Mouse (Mus musculus) neural tube, embryonic 13.5 days (tissue): ENCODE data around the gene Dcakd. TPM values are rescaled to one million over a fixed set of nuclear protein-coding genes. Genes with fewer than 3 reads are reported as not detected.

Experiments
- ATAC-seq: fragments of 200-750 bp; cut with Nextera tagmentation; 2 replicates; pipeline ENCODE4 v1.8.0; 2017; ENCODE audit warnings: low read depth, mild to moderate bottlenecking, moderate TSS enrichment, moderate library complexity
- H3K27ac ChIP-seq: fragments of 300-500 bp; sonication (generic); replicated peaks from 2 replicates; pipeline ENCODE4 v1.5.1; 2015; ENCODE audit warnings: moderate library complexity, mild to moderate bottlenecking, inconsistent platforms
- H3K27me3 ChIP-seq: fragments of 300-500 bp; sonication (generic); 2 replicates; pipeline ENCODE4 v1.6.1; 2015; ENCODE audit warnings: mild to moderate bottlenecking, inconsistent platforms
- H3K36me3 ChIP-seq: fragments of 300-500 bp; sonication (generic); 2 replicates; pipeline ENCODE4 v1.6.1; 2015; ENCODE audit warnings: mild to moderate bottlenecking, inconsistent platforms
- H3K4me1 ChIP-seq: fragments of 300-500 bp; sonication (generic); replicated peaks from 2 replicates; pipeline ENCODE4 v1.6.1; 2015; ENCODE audit warnings: inconsistent platforms
- H3K4me2 ChIP-seq: fragments of 300-500 bp; sonication (generic); 2 replicates; pipeline ENCODE4 v1.6.1; 2015; ENCODE audit warnings: inconsistent platforms, mild to moderate bottlenecking, moderate library complexity
- H3K4me3 ChIP-seq: fragments of 300-500 bp; sonication (generic); 2 replicates; pipeline ENCODE4 v1.5.1; 2015; ENCODE audit warnings: mild to moderate bottlenecking, inconsistent platforms
- H3K9ac ChIP-seq: fragments of 300-500 bp; sonication (generic); 2 replicates; pipeline ENCODE4 v1.6.1; 2015; ENCODE audit warnings: moderate library complexity, mild to moderate bottlenecking, inconsistent platforms
- H3K9me3 ChIP-seq: fragments of 300-500 bp; sonication (generic); 2 replicates; pipeline ENCODE4 v1.6.1; 2016; ENCODE audit warnings: inconsistent platforms
- WGBS: fragments of 180-500 bp; shearing (Covaris S2); methylation state at CpG from one replicate; pipeline ENCODE4 v1.1.7; 2015; 5-methylcytosine and 5-hydroxymethylcytosine counted together
- polyA plus RNA-seq: library from polyadenylated mRNA; unstranded; fragments of >200 nt; fragmentation: Nextera tagmentation; extraction: Ambion mirVana; gene quantifications from 2 replicates; pipeline ENCODE4 v1.2.1, GENCODE M21; 2015

The Dcakd gene
- polyA plus RNA-seq, 1 experiment from 2014 or later = 171 TPM

DNA sequence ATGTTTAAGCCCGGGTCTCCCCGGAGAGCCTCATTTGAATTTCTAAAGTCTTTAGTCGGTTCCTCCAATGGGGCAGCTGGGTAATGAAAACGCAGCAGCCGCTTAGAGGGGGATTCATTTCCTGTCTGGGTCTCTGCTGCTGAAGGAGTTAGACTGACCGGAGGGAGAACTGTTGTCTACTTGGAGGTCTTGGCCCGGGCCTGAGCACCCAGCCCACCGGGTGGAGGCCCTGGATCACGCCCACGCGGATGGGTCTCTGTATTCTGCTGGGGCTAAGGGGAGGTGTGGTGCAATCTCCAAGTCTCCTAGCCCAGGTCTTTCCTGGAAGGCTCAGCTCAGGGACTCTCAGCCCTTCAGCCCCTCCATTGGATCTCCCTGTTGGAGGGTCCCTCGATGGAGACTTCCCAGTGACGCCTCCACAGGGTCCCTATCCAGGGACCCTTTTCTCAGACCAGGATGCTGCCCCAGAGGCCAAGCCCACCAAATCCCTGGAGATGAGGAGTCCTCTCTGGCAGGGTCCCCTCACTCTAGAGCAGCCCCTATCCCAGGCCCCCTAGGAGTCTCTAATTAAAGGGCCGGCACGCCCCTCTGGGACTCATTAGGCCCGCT, 64.8 kb downstream of the Dcakd start:
- 2% methylated on average over 16 of the region's 16 CpGs for WGBS
- no peaks in the 10 kb centered on the region for H3K9me3 ChIP-seq
- peak; percentile 70 for ATAC-seq
- H3K4me3 ChIP-seq = peak overlapping the region; percentile 16; the same call in 1 of the 2 replicates
- peaks cover 29% of the 10 kb centered on the region for H3K4me1 ChIP-seq
- peak overlapping the region; percentile 48 for H3K4me2 ChIP-seq
- H3K27me3 ChIP-seq = peaks cover 41% of the 10 kb centered on the region
- no peaks in the 10 kb centered on the region for H3K36me3 ChIP-seq
- H3K9ac ChIP-seq = peak overlapping the region; percentile 58
- H3K27ac ChIP-seq = peak overlapping the region; percentile 87

GRCm38 (mm10) chr11:102962861-102963245, 65.3 kb downstream of the Dcakd start:
- Histone ChIP-seq H3K4me1 (peaks cover 33% of the 10 kb centered on the region), H3K4me2 (peak overlapping the region; percentile 48), H3K9ac (no peak overlapping the region), H3K27me3 (peaks cover 36% of the 10 kb centered on the region), H3K27ac (peak overlapping the region; percentile 87), H3K9me3 (no peaks in the 10 kb centered on the region), H3K36me3 (no peaks in the 10 kb centered on the region), H3K4me3 (peak overlapping the region; percentile 16; the same call in 1 of the 2 replicates)
- peak; percentile 6; the same call in 1 of the 2 replicates for ATAC-seq
- WGBS = 23% methylated on average over 7 of the region's 7 CpGs

DNA sequence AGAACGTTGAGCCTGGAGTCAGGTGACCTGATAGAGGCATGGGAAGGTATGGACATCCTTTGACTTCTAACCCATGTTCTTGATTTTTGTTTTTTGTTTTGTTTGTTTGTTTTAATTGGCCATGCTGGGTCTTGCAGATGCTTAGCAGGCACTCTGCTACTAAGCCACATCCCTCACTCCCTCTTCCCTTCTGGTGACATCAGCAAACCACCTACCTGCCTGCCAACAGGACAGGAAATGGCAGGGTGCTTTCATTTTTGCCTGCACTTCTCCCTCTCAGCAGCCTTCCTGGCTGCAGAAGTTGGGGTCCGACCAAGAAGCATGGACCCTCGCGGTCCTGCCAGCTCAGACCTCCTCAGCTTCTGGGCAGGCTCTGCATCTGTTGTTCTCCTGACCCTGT, 67.1 kb downstream of the Dcakd start:
- no peak overlapping the region for H3K27ac ChIP-seq
- WGBS = 96% methylated on average over 4 of the region's 4 CpGs
- no peaks in the 10 kb centered on the region for H3K9me3 ChIP-seq
- no peak overlapping the region for H3K4me2 ChIP-seq
- no peak overlapping the region for H3K9ac ChIP-seq
- no peak overlapping the region for H3K4me3 ChIP-seq
- H3K36me3 ChIP-seq = no peaks in the 10 kb centered on the region
- H3K4me1 ChIP-seq = peaks cover 49% of the 10 kb centered on the region
- ATAC-seq = no peak
- peaks cover 25% of the 10 kb centered on the region for H3K27me3 ChIP-seq

DNA sequence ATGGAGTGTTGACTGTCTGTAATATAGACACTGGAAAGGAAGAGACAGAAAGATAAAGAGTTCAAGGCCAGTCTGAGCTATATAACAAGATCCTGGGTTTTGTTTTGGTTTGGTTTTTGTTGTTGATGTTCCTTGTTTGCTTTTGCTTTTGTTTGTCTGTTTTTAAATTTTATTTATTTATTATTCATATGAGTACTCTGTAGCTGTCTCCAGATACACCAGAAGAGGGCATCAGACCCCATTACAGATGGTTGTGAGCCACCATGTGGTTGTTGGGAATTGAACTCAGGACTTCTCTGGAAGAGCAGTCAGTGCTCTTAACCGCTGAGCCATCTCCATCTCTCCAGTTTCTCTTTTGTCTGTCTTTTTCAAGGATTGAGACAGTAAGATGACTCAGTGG, 69.3 kb downstream of the Dcakd start:
- no peaks in the 10 kb centered on the region for H3K36me3 ChIP-seq
- peaks cover 35% of the 10 kb centered on the region for H3K27me3 ChIP-seq
- H3K4me3 ChIP-seq = no peak overlapping the region
- H3K9ac ChIP-seq = no peak overlapping the region
- H3K9me3 ChIP-seq = no peaks in the 10 kb centered on the region
- 84% methylated on average over 1 of the region's 1 CpGs for WGBS
- no peak overlapping the region for H3K4me2 ChIP-seq
- ATAC-seq = no peak
- H3K4me1 ChIP-seq = peaks cover 40% of the 10 kb centered on the region
- H3K27ac ChIP-seq = no peak overlapping the region

DNA sequence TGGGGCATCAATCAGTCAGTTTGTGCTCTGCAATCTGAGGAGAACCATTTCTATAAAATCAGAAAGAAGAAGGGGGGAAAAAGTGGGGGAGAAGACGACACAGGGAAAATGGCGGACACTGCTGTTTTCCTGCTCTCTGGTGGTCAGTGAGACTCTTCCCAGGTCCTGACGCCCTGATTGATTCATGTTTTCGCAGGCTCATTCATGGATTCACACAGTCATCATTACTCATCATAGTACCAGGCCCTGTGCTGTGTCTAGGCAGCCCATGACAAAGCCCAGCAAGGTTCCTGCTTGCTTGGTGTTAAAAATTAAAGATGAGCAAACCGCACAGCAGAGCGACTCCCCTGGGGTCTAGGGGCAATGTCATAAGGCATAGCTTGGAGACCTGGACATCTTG, 69.7 kb downstream of the Dcakd start:
- H3K4me3 ChIP-seq = no peak overlapping the region
- H3K9me3 ChIP-seq = no peaks in the 10 kb centered on the region
- H3K4me1 ChIP-seq = peaks cover 36% of the 10 kb centered on the region
- ATAC-seq = no peak
- no peaks in the 10 kb centered on the region for H3K36me3 ChIP-seq
- peaks cover 38% of the 10 kb centered on the region for H3K27me3 ChIP-seq
- WGBS = 84% methylated on average over 6 of the region's 6 CpGs
- no peak overlapping the region for H3K9ac ChIP-seq
- no peak overlapping the region for H3K4me2 ChIP-seq
- no peak overlapping the region for H3K27ac ChIP-seq

DNA sequence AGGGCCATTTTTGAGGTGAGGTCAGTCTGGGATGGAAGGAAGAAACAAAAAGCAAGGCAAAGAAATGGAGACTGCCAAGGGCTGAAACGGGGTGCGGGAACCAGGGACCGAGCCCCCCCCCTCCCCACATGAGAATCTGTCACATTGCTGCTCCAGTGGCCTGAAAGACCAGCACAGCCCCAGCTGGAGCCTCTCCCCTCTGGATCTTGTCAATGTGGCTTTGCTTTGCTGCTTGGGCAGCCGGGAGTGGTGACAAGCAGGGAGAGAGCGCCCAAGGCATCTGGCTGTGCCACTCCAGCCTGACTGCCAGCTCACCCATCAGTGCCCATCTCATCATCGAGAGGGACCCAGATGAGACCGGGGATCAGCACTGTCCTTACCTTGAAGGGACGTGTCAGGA, 70.4 kb downstream of the Dcakd start:
- Histone ChIP-seq H3K9me3 (no peaks in the 10 kb centered on the region), H3K27ac (peak overlapping the region; percentile 56), H3K36me3 (no peaks in the 10 kb centered on the region), H3K27me3 (peaks cover 43% of the 10 kb centered on the region), H3K9ac (no peak overlapping the region), H3K4me1 (peaks cover 36% of the 10 kb centered on the region), H3K4me3 (no peak overlapping the region), H3K4me2 (no peak overlapping the region)
- ATAC-seq = no peak
- WGBS = 75% methylated on average over 8 of the region's 8 CpGs

DNA sequence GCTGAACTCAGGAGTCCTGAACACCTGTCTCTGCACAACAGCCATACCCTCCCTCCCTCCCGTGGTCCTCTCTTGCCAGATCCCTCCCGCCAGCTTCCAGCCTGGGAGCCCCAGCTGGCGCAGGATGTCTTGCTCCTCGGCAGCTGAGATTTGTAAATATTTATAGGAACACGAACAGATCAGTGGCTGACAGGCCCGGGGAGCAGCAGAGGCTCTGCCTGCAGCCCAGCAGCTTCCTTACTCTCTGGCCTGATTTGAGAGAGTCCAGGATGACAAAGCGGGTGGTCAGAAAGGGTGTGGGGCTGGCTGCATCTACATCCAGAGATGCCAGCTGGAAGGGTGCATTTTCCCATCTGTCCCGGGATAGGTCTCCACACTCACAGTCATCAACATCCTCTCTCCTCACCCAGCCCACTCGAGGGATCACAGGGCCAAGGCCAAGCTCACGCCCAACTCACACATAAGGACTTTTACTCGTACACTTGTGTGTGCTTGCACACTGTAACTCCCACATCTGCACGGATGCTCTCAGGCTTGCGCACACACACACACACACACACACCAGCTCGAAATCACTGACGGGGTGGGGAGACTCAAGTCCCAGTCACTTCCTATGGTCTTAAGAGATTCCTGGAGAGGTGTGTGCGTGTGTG, 71.0 kb downstream of the Dcakd start:
- peak overlapping the region; percentile 56 for H3K27ac ChIP-seq
- peaks cover 48% of the 10 kb centered on the region for H3K27me3 ChIP-seq
- H3K4me2 ChIP-seq = no peak overlapping the region
- WGBS = 54% methylated on average over 16 of the region's 16 CpGs
- no peaks in the 10 kb centered on the region for H3K9me3 ChIP-seq
- no peak; the same call in 1 of the 2 replicates for ATAC-seq
- H3K36me3 ChIP-seq = no peaks in the 10 kb centered on the region
- peaks cover 37% of the 10 kb centered on the region for H3K4me1 ChIP-seq
- no peak overlapping the region for H3K4me3 ChIP-seq
- peak overlapping the region; percentile 35 for H3K9ac ChIP-seq

- H3K27ac ChIP-seq = no peak overlapping the region
- H3K36me3 ChIP-seq = no peaks in the 10 kb centered on the region
- 22% methylated on average over 6 of the region's 6 CpGs for WGBS
- H3K9ac ChIP-seq = no peak overlapping the region; the same call in 1 of the 2 replicates
- no peak overlapping the region for H3K4me3 ChIP-seq
- no peak for ATAC-seq
- peaks cover 42% of the 10 kb centered on the region for H3K4me1 ChIP-seq
- H3K27me3 ChIP-seq = peaks cover 85% of the 10 kb centered on the region
- H3K4me2 ChIP-seq = no peak overlapping the region
- H3K9me3 ChIP-seq = no peaks in the 10 kb centered on the region
Observed at GRCm38 (mm10) chr11:102952922-102953321, 75.2 kb downstream of the Dcakd start.

GRCm38 (mm10) chr11:102948043-102948961, 79.8 kb downstream of the Dcakd start:
- Histone ChIP-seq H3K4me1 (peaks cover 51% of the 10 kb centered on the region), H3K9me3 (no peaks in the 10 kb centered on the region), H3K27ac (no peak overlapping the region), H3K36me3 (no peaks in the 10 kb centered on the region), H3K4me2 (peak overlapping the region; percentile 62), H3K27me3 (peaks cover 100% of the 10 kb centered on the region), H3K9ac (peak overlapping the region; percentile 56), H3K4me3 (peak overlapping the region; percentile 38)
- peak; percentile 49; the same call in 1 of the 2 replicates for ATAC-seq
- WGBS = 1% methylated on average over 51 of the region's 51 CpGs

DNA sequence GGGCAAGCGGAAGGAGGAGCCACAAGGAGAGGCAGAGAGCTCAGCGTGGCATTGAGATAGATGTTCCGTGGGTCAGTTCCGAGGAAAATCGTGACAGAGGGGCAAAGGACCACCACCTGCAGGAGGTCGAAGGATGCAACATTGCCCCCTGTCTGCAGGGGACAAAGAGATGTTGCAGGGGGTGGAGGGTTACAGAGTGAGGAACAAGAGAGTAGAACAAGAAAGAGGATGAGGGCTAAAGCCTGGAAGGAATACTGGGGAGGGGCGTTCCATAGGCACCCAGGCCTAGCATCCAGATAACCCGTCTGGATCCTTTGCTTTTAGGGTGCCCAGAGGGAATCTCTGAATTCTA, 81.2 kb downstream of the Dcakd start:
- H3K27ac ChIP-seq = no peak overlapping the region
- peaks cover 98% of the 10 kb centered on the region for H3K27me3 ChIP-seq
- peaks cover 44% of the 10 kb centered on the region for H3K4me1 ChIP-seq
- ATAC-seq = no peak
- peak overlapping the region; percentile 58 for H3K4me2 ChIP-seq
- no peaks in the 10 kb centered on the region for H3K36me3 ChIP-seq
- H3K9me3 ChIP-seq = no peaks in the 10 kb centered on the region
- 6% methylated on average over 8 of the region's 8 CpGs for WGBS
- H3K4me3 ChIP-seq = peak overlapping the region; percentile 39
- no peak overlapping the region for H3K9ac ChIP-seq

DNA sequence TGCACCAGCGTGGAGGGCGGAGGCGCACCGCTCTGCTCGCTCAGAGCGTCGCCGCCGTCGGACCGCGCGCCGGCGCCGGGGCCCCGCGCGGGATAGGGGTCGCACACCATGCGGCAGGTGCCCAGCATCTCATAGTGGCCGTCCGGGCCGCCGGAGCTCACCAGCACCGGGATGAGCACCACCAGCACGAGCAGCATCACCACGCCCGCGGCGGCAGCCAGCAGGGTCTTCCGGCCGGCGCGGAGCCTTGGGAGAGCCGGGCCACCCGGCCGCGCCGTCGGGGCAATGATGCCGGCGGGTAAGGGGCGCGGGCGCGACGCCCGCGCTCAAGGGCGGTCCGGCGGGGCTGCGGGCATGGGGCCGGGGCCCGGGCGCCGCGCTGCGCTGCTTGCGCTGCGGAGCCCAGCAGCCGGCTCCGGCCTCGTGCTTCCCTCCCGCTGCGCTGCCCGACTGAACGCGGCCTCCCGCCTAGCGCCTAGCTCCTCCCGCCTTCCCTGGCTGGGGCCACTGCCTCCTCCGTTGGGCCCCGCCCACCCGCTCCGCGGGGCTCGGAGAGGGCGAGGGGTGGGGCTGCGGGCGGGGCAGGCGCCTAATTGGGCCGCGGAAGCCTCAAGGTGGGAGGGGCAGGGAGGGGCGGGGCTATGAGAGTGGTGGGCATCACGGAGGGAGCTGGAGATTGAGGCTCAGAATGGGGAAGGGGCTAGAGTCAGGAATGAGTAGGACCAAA, 81.7 kb downstream of the Dcakd start, which contains the start of gene C1ql1:
C1ql1 (minus strand) TSS at position 424 of the 727 bp plus-strand sequence.
- Histone ChIP-seq H3K9me3 (no peaks in the 10 kb centered on the region), H3K36me3 (no peaks in the 10 kb centered on the region), H3K4me2 (peak within 1 kb of the TSS; percentile 58), H3K9ac (peak within 1 kb of the TSS; percentile 52), H3K4me3 (peak within 1 kb of the TSS; percentile 39), H3K4me1 (peaks cover 49% of the 10 kb centered on the region), H3K27ac (no peak within 1 kb of the TSS), H3K27me3 (peaks cover 95% of the 10 kb centered on the region)
- under 1% methylated on average over 48 of the region's 87 CpGs for WGBS
- ATAC-seq = peak; percentile 59
